Mouse (Mus musculus) inflammation-experienced regulatory T-cells (primary cell): Measurements from ENCODE around the gene Ldlrad2. TPM values are rescaled to one million over a fixed set of nuclear protein-coding genes. Genes with fewer than 3 reads are reported as not detected.

Experiments used
- polyA plus RNA-seq, 2 experiments: library from polyadenylated mRNA; unstranded; fragments of 100-300 nt; shearing (Covaris generic); gene quantifications; one replicate each; pipeline ENCODE4 v1.2.1; 2017

Gene Ldlrad2
- 1 to 10 TPM in 1 of 2 experiments, not detected in 1; 1.7 TPM for polyA plus RNA-seq

GRCm38 (mm10) chr4:137574469-137574868 is at the start of gene Ldlrad2:
Gene Ldlrad2 (minus strand): TSS chr4:137574569.

DNA sequence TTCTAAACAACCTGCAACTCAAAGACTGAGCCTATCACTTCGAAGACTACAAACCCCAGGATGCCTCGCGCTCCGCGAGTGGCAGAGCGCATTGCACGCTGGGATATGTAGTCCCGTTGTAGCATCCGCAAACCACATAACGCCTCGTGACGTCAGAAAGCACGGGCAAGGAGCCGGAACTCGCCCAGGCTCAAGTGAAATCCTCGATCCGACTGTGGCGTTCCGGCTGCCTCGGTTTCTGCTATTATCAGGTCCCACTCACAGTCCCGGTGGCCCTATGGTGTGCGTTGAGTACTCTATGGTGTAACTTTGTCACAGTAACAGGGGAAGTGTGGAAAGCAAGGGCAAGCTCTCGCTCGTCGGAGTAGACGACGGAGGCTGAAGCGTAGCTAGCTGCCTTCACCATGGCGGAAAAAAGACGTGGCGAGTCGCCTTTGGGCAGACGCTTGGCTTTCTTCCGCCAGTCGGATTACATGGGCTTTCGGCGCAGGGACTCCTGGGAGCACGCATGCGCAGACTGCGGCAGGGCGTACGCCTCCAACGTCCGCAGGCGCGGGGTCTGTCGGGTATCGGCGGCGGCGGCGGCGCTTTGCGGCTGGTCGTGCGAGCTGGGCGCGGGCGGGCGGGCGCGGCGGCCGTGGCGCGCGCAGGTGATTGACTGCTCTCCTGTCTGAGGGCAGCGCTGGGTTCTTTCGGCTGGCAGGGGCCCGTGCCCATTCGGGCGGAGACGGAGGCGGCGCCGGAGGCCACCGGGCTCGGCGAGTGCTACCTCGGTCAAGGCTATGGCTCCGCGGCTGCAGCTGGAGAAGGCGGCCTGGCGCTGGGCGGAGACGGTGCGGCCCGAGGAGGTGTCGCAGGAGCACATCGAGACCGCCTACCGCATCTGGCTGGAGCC is 19.5 kb upstream of the Ldlrad2 start, which contains the start of gene Usp48:
TSS of gene Usp48 (plus strand) at position 155 of the 895 bp plus-strand sequence.

Other genes with a start within 250 kb of the Ldlrad2 start
- gene Cdc42, start 216.8 kb downstream of the Ldlrad2 start, polyA plus RNA-seq = 100 to 1,000 TPM; 743 to 937 TPM
- gene Cela3a, start 164.8 kb downstream of the Ldlrad2 start, polyA plus RNA-seq = under 1 TPM in 1 of 2 experiments, not detected in 1; 0.80 TPM
- under 1 TPM in 1 of 2 experiments, not detected in 1; 0.29 TPM for gene Cela3b, start 144.0 kb downstream of the Ldlrad2 start, polyA plus RNA-seq
- not detected for gene 1700013G24Rik, start 121.3 kb downstream of the Ldlrad2 start, polyA plus RNA-seq
- gene Hspg2, start 105.8 kb downstream of the Ldlrad2 start, polyA plus RNA-seq = under 1 TPM; 0.04 to 0.20 TPM
- 10 to 100 TPM; 82.2 to 83.4 TPM for gene Usp48, start 19.2 kb upstream of the Ldlrad2 start, polyA plus RNA-seq
- 1 to 10 TPM; 3.4 to 3.5 TPM for gene Rap1gap, start 90.2 kb upstream of the Ldlrad2 start, polyA plus RNA-seq
- 1 to 10 TPM in 1 of 2 experiments, under 1 TPM in 1; 0.86 to 2.6 TPM for gene Alpl, start 221.8 kb upstream of the Ldlrad2 start, polyA plus RNA-seq